Mouse (Mus musculus) stomach, embryonic 16.5 days (tissue): ENCODE data around the gene Trim38. TPM values are rescaled to one million over a fixed set of nuclear protein-coding genes. Genes with fewer than 3 reads are reported as not detected.
"Not testable (repeated sequence)": the region's sequence is repeated elsewhere in the genome, so short reads cannot be mapped to it uniquely, and the experiment has no call there.

ENCODE experiments used
- ATAC-seq: fragments of 200-750 bp; cut with Nextera tagmentation; 2 replicates; pipeline ENCODE4 v1.8.0; 2017; ENCODE audit warnings: moderate number of reproducible peaks, moderate TSS enrichment; ENCODE audit not compliant: insufficient read depth, low FRiP score
- H3K27ac ChIP-seq: fragments of 300-500 bp; sonication (generic); 2 replicates; pipeline ENCODE4 v1.5.1; 2014; ENCODE audit warnings: low read length
- H3K27me3 ChIP-seq: fragments of 300-500 bp; sonication (generic); 2 replicates; pipeline ENCODE4 v1.6.1; 2014; ENCODE audit warnings: low read length, control low read depth, mixed read lengths; ENCODE audit not compliant: control insufficient read depth, insufficient read depth
- H3K36me3 ChIP-seq: fragments of 300-500 bp; sonication (generic); 2 replicates; pipeline ENCODE4 v1.6.1; 2014; ENCODE audit warnings: low read length; ENCODE audit not compliant: control insufficient read depth, insufficient read depth
- H3K4me1 ChIP-seq: fragments of 300-500 bp; sonication (generic); 2 replicates; pipeline ENCODE4 v1.6.1; 2014; ENCODE audit warnings: low read length, control low read depth, mixed read lengths; ENCODE audit not compliant: control insufficient read depth, insufficient read depth
- H3K4me2 ChIP-seq: fragments of 300-500 bp; sonication (generic); 2 replicates; pipeline ENCODE4 v1.6.1; 2014; ENCODE audit warnings: low read depth, low read length, mixed read lengths
- H3K4me3 ChIP-seq: fragments of 300-500 bp; sonication (generic); replicated peaks from 2 replicates; pipeline ENCODE4 v1.5.1; 2014; ENCODE audit warnings: mild to moderate bottlenecking, low read length
- H3K9ac ChIP-seq: fragments of 300-500 bp; sonication (generic); 2 replicates; pipeline ENCODE4 v1.6.1; 2014; ENCODE audit warnings: low read length
- H3K9me3 ChIP-seq: fragments of 300-500 bp; sonication (generic); replicated peaks from 2 replicates; pipeline ENCODE4 v1.6.1; 2016; ENCODE audit warnings: low read length, control low read depth; ENCODE audit not compliant: control insufficient read depth
- WGBS: fragments of 180-500 bp; shearing (Covaris S2); extraction: QIAGEN DNeasy Blood & Tissue Kit; methylation state at CpG from one replicate; pipeline ENCODE4 v1.1.7; 2014; 5-methylcytosine and 5-hydroxymethylcytosine counted together
- polyA plus RNA-seq: library from polyadenylated mRNA; unstranded; fragments of >200 nt; fragmentation: Nextera tagmentation; extraction: Ambion mirVana; gene quantifications from 2 replicates; pipeline ENCODE4 v1.2.1, GENCODE M21; 2015

The Trim38 gene
- polyA plus RNA-seq, 1 experiment from 2014 or later: not detected

DNA sequence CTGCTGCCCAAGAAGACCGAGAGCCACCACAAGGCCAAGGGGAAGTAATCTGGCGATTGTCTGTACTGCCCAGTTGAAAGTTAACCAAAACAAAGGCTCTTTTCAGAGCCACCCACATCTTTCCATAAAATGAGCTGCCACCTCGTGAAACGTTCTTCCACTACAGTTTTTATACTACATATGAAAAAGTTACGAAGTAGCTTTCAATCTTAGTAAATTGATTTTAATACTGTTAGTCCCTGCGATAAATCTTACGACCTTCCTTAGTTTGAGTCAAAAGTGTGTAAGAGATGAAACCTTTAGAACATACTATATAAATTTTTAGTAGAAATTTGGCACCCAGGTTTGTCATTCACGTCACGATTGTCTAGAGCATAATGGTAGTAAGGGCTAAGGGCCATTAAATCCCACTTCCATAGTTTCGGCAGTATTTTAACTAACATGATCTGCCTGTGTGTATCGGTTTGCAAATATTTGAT, 18.2 kb upstream of the Trim38 start:
- Histone ChIP-seq H3K27me3 (no peaks in the 10 kb centered on the region), H3K36me3 (no peaks in the 10 kb centered on the region), H3K4me3 (peak overlapping the region; percentile 47), H3K4me1 (peaks cover 12% of the 10 kb centered on the region), H3K9me3 (no peaks in the 10 kb centered on the region), H3K9ac (peak overlapping the region; percentile 71), H3K27ac (peak overlapping the region; percentile 96), H3K4me2 (peak overlapping the region; percentile 61)
- ATAC-seq: no peak
- WGBS: under 1% methylated on average over 11 of the region's 11 CpGs

DNA sequence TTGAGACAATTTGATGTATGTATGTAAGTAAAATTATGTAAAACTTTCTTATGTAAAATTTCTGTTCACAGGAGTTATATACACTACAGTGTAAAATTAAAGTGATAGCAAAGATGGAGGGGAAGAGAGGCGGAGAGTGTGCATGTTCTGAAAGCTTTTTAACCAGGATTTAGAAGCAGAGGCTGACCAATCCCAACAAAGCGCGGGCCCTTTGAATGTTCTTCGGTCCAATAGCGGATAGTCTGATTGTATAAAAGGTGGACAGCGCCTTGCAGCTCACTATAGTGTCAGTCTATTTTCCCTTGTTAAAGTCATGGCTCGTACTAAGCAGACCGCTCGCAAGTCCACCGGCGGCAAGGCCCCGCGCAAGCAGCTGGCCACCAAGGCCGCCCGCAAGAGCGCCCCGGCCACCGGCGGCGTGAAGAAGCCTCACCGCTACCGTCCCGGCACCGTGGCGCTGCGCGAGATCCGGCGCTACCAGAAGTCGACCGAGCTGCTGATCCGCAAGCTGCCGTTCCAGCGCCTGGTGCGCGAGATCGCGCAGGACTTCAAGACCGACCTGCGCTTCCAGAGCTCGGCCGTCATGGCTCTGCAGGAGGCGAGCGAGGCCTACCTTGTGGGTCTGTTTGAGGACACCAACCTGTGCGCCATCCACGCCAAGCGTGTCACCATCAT, 17.5 kb upstream of the Trim38 start, which contains the start of gene Hist1h3b:
Hist1h3b (plus strand) TSS at position 201 of the 675 bp plus-strand sequence.
- WGBS: under 1% methylated on average over 16 of the region's 47 CpGs
- H3K9me3 ChIP-seq, H3K36me3 ChIP-seq, H3K27me3 ChIP-seq: not testable (repeated sequence)
- Histone ChIP-seq H3K9ac (peak within 1 kb of the TSS; percentile 71), H3K27ac (peak within 1 kb of the TSS; percentile 96), H3K4me2 (peak within 1 kb of the TSS; percentile 61), H3K4me1 (peaks cover 10% of the 10 kb centered on the region), H3K4me3 (peak within 1 kb of the TSS; percentile 47)
- peak; percentile 88 for ATAC-seq

DNA sequence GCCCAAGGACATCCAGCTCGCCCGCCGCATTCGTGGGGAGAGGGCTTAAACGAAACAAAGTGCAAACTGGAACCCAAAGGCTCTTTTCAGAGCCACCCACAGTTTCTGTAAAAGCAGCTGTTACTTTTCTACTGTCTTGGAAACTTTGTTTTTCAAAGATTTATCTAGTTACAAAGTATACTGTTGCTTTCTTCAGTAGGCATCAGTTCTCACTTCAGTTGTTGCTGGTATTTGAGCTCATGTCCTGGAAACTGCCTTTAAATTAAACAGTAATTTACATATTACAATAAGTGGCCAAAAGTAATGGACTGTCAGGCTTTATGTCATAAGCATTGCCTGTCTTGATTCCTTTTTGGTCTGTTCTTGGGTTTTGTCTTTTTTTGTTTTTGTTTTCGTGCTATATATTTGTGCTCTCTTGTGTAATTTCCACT, 17.0 kb upstream of the Trim38 start:
- ATAC-seq: no peak
- Histone ChIP-seq H3K27me3 (no peaks in the 10 kb centered on the region), H3K4me1 (peaks cover 11% of the 10 kb centered on the region), H3K9ac (peak overlapping the region; percentile 61), H3K36me3 (no peaks in the 10 kb centered on the region), H3K4me3 (peak overlapping the region; percentile 41), H3K27ac (peak overlapping the region; percentile 78), H3K4me2 (peak overlapping the region; percentile 52), H3K9me3 (no peaks in the 10 kb centered on the region)
- WGBS: 3% methylated on average over 6 of the region's 6 CpGs

DNA sequence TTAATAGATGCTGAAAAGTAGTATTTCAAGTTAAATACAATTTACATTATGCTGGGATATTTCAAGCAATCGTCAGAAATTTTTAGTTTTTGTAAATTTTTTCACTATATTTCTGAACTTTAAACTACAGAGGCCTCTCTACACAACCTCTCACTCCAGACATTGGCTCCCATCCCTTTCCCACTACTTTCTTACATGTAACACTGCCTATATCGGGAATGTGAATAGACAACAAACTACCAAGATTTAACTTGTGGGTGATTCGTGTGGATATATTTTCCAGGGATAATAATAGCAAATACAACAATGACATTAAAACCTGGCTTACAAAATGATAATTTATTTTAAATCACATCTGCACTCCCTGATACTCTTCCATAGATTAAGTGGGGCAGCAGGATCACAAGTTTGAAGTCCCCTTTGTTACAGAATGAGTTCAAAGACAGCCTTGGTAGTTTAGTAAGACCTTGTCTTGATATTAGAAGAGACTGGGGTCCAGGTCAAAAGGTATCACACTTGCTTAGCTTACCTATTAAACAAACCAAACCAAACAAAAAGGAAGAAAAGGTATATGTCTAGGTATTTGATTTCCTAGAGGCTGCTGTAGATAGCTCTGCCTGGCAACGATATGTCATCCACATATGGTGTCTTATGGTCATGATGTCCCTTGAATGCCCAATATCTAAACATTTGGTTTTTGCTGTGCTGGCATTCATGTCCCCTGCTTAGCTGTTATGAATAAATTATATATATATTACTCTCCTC, 16.2 kb upstream of the Trim38 start:
- Histone ChIP-seq H3K27ac (peak overlapping the region; percentile 39), H3K27me3 (no peaks in the 10 kb centered on the region), H3K9ac (no peak overlapping the region), H3K4me2 (peak overlapping the region; percentile 52), H3K4me3 (no peak overlapping the region; the same call in 1 of the 2 replicates), H3K36me3 (no peaks in the 10 kb centered on the region), H3K4me1 (peaks cover 5% of the 10 kb centered on the region), H3K9me3 (no peaks in the 10 kb centered on the region)
- WGBS: 47% methylated on average over 4 of the region's 4 CpGs
- ATAC-seq: no peak

DNA sequence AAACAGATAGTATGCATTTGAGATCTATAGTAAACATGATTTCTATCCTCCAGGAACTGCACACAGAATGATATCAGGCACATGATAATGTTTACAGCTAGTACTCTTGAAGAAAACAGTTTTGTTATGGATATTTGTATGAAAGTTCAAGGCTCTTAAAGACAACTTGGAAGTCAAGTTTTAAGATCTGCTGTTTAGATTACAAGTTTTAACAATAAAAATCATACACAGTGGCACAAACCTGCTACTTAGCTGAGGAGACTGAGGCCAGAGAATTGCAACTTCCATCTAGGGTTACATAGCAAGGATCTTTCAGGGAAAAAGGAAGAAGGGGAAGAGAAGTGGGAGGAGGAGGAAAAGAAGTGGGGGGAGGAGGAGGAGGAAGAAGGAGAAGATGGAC, 14.7 kb upstream of the Trim38 start:
- Histone ChIP-seq H3K9ac (no peak overlapping the region), H3K27ac (no peak overlapping the region), H3K27me3 (no peaks in the 10 kb centered on the region), H3K4me1 (peaks cover 5% of the 10 kb centered on the region), H3K4me2 (no peak overlapping the region), H3K4me3 (no peak overlapping the region), H3K36me3 (no peaks in the 10 kb centered on the region), H3K9me3 (no peaks in the 10 kb centered on the region)
- ATAC-seq: no peak

DNA sequence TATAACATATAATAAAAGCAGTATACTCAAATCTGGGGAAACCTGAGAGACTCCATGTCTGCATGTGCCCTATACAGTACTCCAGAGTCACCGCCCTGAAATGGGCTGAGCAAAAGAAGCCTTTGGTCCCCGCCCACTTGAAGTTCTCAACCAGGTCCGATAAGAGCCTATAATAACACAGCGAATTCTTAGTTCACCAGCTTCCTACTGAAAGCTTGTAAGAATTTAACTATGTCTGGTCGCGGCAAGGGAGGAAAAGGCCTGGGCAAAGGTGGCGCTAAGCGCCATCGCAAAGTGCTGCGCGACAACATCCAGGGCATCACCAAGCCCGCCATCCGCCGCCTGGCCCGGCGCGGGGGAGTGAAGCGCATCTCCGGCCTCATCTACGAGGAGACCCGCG, 12.9 kb upstream of the Trim38 start, which contains the start of gene Hist1h4b:
Hist1h4b (plus strand) TSS at position 224 of the 400 bp plus-strand sequence.
- Histone ChIP-seq H3K9ac (peak within 1 kb of the TSS; percentile 71), H3K4me1 (peaks cover 5% of the 10 kb centered on the region), H3K27ac (peak within 1 kb of the TSS; percentile 91), H3K4me2 (peak within 1 kb of the TSS; percentile 74), H3K27me3 (no peaks in the 10 kb centered on the region), H3K9me3 (no peaks in the 10 kb centered on the region), H3K36me3 (no peaks in the 10 kb centered on the region), H3K4me3 (peak within 1 kb of the TSS; percentile 47)
- WGBS: under 1% methylated on average over 19 of the region's 22 CpGs
- peak; percentile 80 for ATAC-seq

DNA sequence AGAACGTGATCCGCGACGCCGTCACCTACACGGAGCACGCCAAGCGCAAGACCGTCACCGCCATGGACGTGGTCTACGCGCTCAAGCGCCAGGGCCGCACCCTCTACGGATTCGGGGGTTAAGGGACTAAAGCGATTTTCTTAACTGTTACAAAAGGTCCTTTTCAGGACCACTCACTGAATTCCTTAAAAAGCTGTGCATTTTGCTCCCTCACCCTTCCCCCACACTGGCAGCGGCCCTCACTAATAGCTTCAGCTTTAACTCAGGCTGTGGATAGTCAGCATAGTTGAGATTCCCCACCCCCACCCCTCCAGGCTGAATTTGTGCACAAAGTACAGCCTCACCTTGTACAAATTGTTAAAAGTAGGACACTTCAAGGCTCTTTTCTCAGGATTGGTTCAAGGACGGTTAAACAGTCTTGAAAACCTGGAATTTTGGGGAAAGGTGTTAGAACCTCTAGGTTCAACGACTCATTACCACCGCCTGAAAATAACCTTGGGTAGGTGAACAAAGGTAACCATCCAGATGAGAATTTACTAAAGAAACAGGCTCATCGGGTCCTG, 12.4 kb upstream of the Trim38 start:
- Histone ChIP-seq H3K4me1 (peaks cover 5% of the 10 kb centered on the region), H3K4me2 (peak overlapping the region; percentile 74), H3K36me3 (no peaks in the 10 kb centered on the region), H3K9ac (peak overlapping the region; percentile 71), H3K9me3 (no peaks in the 10 kb centered on the region), H3K27me3 (no peaks in the 10 kb centered on the region), H3K4me3 (peak overlapping the region; percentile 47), H3K27ac (peak overlapping the region; percentile 91)
- WGBS: 2% methylated on average over 15 of the region's 23 CpGs
- ATAC-seq: no peak

DNA sequence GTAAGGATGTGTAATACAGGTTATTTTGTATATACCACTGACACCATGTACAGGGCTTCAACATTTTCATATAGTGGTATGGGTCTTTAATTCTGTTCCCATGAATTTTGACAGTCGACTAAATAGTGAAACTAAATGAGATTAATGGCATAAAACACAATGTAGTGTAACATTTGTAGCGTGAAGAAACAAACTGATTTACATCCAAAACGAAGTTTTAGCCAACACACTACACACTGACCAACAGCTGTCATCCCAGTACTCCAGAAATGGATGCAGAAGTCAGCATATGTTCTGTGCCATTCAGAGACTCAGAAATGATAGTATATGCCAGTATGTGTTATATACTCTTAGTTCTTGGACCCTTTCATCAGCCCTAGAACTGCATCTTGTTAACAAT, 11.8 kb upstream of the Trim38 start:
- no peaks in the 10 kb centered on the region for H3K27me3 ChIP-seq
- no peaks in the 10 kb centered on the region for H3K9me3 ChIP-seq
- H3K4me1 ChIP-seq: peaks cover 7% of the 10 kb centered on the region
- 34% methylated on average over 3 of the region's 3 CpGs for WGBS
- no peak overlapping the region for H3K9ac ChIP-seq
- no peak overlapping the region for H3K4me3 ChIP-seq
- H3K36me3 ChIP-seq: no peaks in the 10 kb centered on the region
- H3K27ac ChIP-seq: no peak overlapping the region
- ATAC-seq: no peak
- H3K4me2 ChIP-seq: no peak overlapping the region
